Mouse (Mus musculus) hindbrain, embryonic 16.5 days (tissue): ENCODE results near the gene Dnajb13. TPM values are rescaled to one million over a fixed set of nuclear protein-coding genes. Genes with fewer than 3 reads are reported as not detected.

Experiments
- ATAC-seq: fragments of 200-750 bp; cut with Nextera tagmentation; 2 replicates; pipeline ENCODE4 v1.8.0; 2017; ENCODE audit warnings: moderate TSS enrichment, moderate library complexity
- H3K27ac ChIP-seq: fragments of 300-500 bp; sonication (generic); 2 replicates; pipeline ENCODE4 v1.5.1; 2014; ENCODE audit warnings: low read depth, mild to moderate bottlenecking, control low read depth, low read length, moderate library complexity
- H3K27me3 ChIP-seq: fragments of 300-500 bp; sonication (generic); replicated peaks from 2 replicates; pipeline ENCODE4 v1.6.1; 2014; ENCODE audit warnings: low read length; ENCODE audit not compliant: control insufficient read depth, insufficient read depth
- H3K36me3 ChIP-seq: fragments of 300-500 bp; sonication (generic); 2 replicates; pipeline ENCODE4 v1.6.1; 2014; ENCODE audit warnings: mild to moderate bottlenecking, low read length, moderate library complexity, mixed read lengths; ENCODE audit not compliant: control insufficient read depth, insufficient read depth
- H3K4me1 ChIP-seq: fragments of 300-500 bp; sonication (generic); 2 replicates; pipeline ENCODE4 v1.6.1; 2014; ENCODE audit warnings: low read depth, low read length; ENCODE audit not compliant: control insufficient read depth, insufficient read depth
- H3K4me2 ChIP-seq: fragments of 300-500 bp; sonication (generic); 2 replicates; pipeline ENCODE4 v1.6.1; 2014; ENCODE audit warnings: mild to moderate bottlenecking, low read length, control low read depth, moderate library complexity
- H3K4me3 ChIP-seq: fragments of 300-500 bp; sonication (generic); 2 replicates; pipeline ENCODE4 v1.5.1; 2014; ENCODE audit warnings: mild to moderate bottlenecking, low read length, control low read depth, moderate library complexity
- H3K9ac ChIP-seq: fragments of 300-500 bp; sonication (generic); 2 replicates; pipeline ENCODE4 v1.6.1; 2014; ENCODE audit warnings: low read depth, mild to moderate bottlenecking, control low read depth, low read length, moderate library complexity
- H3K9me3 ChIP-seq: fragments of 300-500 bp; sonication (generic); 2 replicates; pipeline ENCODE4 v1.6.1; 2014; ENCODE audit warnings: mild to moderate bottlenecking, low read length, moderate library complexity; ENCODE audit not compliant: control insufficient read depth
- WGBS: fragments of 180-500 bp; shearing (Covaris S2); extraction: QIAGEN DNeasy Blood & Tissue Kit; methylation state at CpG from one replicate; pipeline ENCODE4 v1.1.7; 2014; 5-methylcytosine and 5-hydroxymethylcytosine counted together
- polyA plus RNA-seq: library from polyadenylated mRNA; unstranded; fragments of >200 nt; fragmentation: Nextera tagmentation; extraction: Ambion mirVana; gene quantifications from 2 replicates; pipeline ENCODE4 v1.2.1, GENCODE M21; 2015

Gene Dnajb13
- polyA plus RNA-seq, 1 experiment from 2014 or later, result 8.6 TPM

DNA sequence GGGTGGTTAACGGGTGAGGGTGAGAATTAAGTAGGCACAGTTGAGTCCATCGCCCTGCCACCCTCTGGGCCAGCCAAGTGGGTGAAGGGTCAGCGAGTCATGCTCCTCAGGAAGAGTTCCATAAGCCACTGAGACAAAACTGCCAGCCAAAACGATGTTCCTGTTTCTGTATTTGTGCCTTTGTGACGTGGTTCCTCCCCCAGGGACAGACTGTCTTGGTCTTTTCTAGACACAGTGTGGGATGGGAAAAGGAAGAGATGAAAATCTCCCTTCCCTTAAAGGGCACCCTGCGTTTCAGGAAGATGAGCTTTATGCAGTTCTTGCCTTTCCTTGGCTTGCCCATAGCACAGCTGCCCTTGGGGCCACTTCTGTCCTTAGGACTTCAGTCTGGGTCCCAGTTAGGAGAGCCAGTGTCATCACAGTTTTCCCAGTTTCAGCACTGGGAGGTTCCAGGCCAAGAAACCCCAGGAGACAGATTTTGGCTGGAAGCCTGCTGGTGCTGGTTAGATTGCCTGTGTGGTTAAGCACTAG lies 53.1 kb downstream of the Dnajb13 start:
- no peak overlapping the region for H3K4me2 ChIP-seq
- H3K9me3 ChIP-seq, result no peaks in the 10 kb centered on the region
- H3K4me3 ChIP-seq, result no peak overlapping the region
- H3K27ac ChIP-seq, result no peak overlapping the region
- no peak overlapping the region for H3K9ac ChIP-seq
- no peaks in the 10 kb centered on the region for H3K4me1 ChIP-seq
- H3K27me3 ChIP-seq, result no peaks in the 10 kb centered on the region
- H3K36me3 ChIP-seq, result peaks cover 13% of the 10 kb centered on the region
- peak; percentile 40; the same call in 1 of the 2 replicates for ATAC-seq
- WGBS, result 79% methylated on average over 6 of the region's 6 CpGs

DNA sequence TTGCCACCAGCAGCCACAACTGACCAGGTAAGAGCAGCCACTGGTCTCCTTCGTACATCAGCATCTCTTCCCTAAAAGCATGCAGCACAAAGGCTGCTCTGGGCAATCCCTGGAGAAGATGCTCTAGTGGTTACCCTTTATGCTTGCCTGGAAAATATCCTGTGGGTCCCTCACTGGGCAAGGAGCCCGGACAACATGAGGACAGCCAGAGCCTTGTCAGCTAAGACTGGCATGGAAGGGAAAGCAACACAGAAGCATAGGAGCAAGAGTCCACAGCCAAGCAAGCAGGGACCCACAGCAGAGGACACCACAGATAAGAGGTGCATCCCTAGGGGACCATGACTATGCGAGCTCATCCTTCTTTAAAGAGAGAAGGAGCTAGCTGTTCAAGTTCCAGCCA lies 54.9 kb downstream of the Dnajb13 start:
- no peak overlapping the region for H3K27ac ChIP-seq
- no peak overlapping the region for H3K4me3 ChIP-seq
- H3K27me3 ChIP-seq, result no peaks in the 10 kb centered on the region
- H3K4me1 ChIP-seq, result no peaks in the 10 kb centered on the region
- H3K9ac ChIP-seq, result no peak overlapping the region
- WGBS, result 96% methylated on average over 3 of the region's 3 CpGs
- no peak overlapping the region for H3K4me2 ChIP-seq
- no peaks in the 10 kb centered on the region for H3K9me3 ChIP-seq
- H3K36me3 ChIP-seq, result peaks cover 25% of the 10 kb centered on the region
- ATAC-seq, result no peak

DNA sequence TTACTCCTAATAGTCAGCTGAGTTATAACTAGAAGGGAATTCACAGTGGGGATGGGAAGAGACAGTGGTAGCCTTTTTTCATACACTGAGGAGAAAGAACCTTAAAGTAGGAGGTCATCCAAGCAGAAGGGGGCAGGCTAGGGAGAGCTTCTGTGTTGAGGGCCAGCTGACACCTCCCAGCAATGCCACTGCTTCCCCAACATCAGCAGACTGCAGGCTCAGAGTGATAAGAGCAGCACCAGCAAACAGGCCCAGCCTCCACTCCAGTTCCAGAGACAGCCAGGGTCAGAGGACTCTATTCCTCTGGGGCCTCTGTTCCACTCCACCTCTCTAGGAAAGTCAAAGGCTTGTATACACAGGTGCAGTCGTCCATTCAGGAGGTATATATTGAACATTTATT lies 56.6 kb downstream of the Dnajb13 start:
- Histone ChIP-seq H3K27ac (no peak overlapping the region), H3K4me2 (no peak overlapping the region), H3K27me3 (no peaks in the 10 kb centered on the region), H3K9ac (no peak overlapping the region), H3K4me3 (no peak overlapping the region), H3K4me1 (no peaks in the 10 kb centered on the region), H3K36me3 (peaks cover 31% of the 10 kb centered on the region), H3K9me3 (no peaks in the 10 kb centered on the region)
- ATAC-seq, result no peak
- WGBS, result 76% methylated on average over 1 of the region's 1 CpGs

Other genes starting within 250 kb of the Dnajb13 start
- gene P4ha3, start 229.4 kb downstream of the Dnajb13 start, polyA plus RNA-seq, result 5.5 and 10.4 TPM in 2 replicates
- 13.2 and 16.9 TPM in 2 replicates for gene C2cd3, start 142.7 kb downstream of the Dnajb13 start, polyA plus RNA-seq
- gene Ppme1, start 142.7 kb downstream of the Dnajb13 start, polyA plus RNA-seq, result 157 and 168 TPM in 2 replicates
- 0.06 and 0.15 TPM in 2 replicates for gene Ucp3, start 42.0 kb downstream of the Dnajb13 start, polyA plus RNA-seq
- 85.7 and 88.9 TPM in 2 replicates for gene Ucp2, start 21.6 kb downstream of the Dnajb13 start, polyA plus RNA-seq
- 14.1 and 17.3 TPM in 2 replicates for gene Coa4, start 22.1 kb upstream of the Dnajb13 start, polyA plus RNA-seq
- 276 and 294 TPM in 2 replicates for gene Rab6a, start 92.5 kb upstream of the Dnajb13 start, polyA plus RNA-seq
- gene Mrpl48, start 93.3 kb upstream of the Dnajb13 start, polyA plus RNA-seq, result 85.2 and 90.5 TPM in 2 replicates
- gene Plekhb1, start 147.5 kb upstream of the Dnajb13 start, polyA plus RNA-seq, result 24.8 and 28.9 TPM in 2 replicates
- gene Fam168a, start 191.7 kb upstream of the Dnajb13 start, polyA plus RNA-seq, result 102 and 103 TPM in 2 replicates